Mouse (Mus musculus) T-helper 17 cell (primary cell): ENCODE measurements around the gene Pitpnm1.
"Not testable (repeated sequence)": the region's sequence is repeated elsewhere in the genome, so short reads cannot be mapped to it uniquely, and the experiment has no call there.

Source experiments
- in situ Hi-C, 2 experiments: fragments of 300-600 bp; cut with MboI, MseI; formaldehyde crosslinking; loops; 1 replicate in 1 of 2; 2 replicates in 1 of 2; pipeline ENCODE4 v1.15.1; 2025; ENCODE audit warnings: high pct_unique_total_duplicates in 2 of 2

Gene Pitpnm1

DNA sequence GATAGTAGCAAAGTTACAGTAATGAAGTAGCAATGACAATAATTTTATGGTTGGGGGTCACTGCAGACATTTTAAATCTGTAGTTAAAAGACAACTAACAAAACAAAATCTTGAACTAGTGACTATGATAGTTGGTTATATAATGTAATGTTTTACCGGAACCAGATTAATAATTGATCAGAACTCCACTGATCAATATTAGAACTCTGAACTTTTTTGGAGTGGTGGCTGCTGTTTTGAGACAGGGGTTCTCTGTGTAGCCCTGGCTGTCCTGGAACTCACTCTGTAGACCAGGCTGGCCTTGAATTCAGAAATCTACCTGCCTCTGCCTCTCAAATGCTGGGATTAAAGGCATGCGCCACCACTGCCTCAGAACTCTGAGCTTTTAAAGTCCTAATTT, 31.6 kb upstream of the Pitpnm1 start:
- in situ Hi-C loops = not testable (repeated sequence)

- in situ Hi-C loops = no loop called here
Observed at GRCm38 (mm10) chr19:4068717-4069410, 30.9 kb upstream of the Pitpnm1 start.

GRCm38 (mm10) chr19:4070311-4070710, 29.5 kb upstream of the Pitpnm1 start:
- in situ Hi-C loops = no loop called here

DNA sequence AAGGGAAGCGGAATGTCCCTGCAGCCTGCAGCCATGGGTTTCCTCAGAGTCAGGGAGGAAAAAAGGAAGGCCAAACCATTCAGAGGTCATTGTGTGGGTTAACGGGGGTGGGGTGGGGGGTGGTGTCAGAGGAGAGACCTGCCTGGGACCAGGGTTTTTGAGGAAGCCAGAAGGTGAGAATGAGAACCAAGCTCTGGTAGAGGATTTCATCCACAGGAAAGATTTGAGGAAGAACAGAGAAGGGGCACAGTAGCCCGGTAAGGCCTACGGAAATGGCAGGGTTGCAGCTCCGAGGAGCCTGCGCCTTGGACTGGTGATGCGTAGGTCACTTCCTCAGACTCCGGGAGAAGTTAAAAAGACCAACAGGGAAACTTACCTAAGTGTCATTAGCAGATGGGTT, 29.0 kb upstream of the Pitpnm1 start:
- in situ Hi-C loops = no loop called here

- in situ Hi-C loops = no loop called here
Observed at GRCm38 (mm10) chr19:4071406-4071805, 28.4 kb upstream of the Pitpnm1 start.

GRCm38 (mm10) chr19:4072706-4073424, 26.9 kb upstream of the Pitpnm1 start:
- in situ Hi-C loops = no loop called here

- in situ Hi-C loops = no loop called here
Observed at GRCm38 (mm10) chr19:4075531-4075930, 24.3 kb upstream of the Pitpnm1 start.

- in situ Hi-C loops = no loop called here
Observed at GRCm38 (mm10) chr19:4079594-4079993, 20.2 kb upstream of the Pitpnm1 start.

- in situ Hi-C loops = no loop called here
Observed at GRCm38 (mm10) chr19:4080511-4081009, 19.2 kb upstream of the Pitpnm1 start.

DNA sequence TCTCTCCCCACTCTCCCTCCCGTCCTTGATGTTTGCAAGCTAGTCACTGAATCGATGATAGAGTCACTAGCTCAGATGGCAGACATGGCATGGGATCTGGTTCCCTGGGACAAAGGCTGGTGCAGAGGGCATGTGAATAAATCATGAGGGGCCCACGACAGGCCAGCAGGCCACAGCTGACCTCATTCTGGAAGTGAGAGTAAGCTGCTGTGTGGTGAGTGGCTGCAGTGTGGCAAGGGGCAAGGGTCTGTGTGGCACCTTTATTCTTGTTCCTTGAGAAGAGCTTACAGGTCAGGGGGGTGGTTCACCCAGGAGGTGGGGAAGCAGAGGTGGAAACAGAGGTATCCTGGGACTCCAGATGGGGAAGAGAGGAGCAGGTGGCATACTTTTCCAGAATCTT, 18.4 kb upstream of the Pitpnm1 start, which contains the start of gene Cabp2:
TSS of gene Cabp2 (plus strand) at position 185 of the 400 bp plus-strand sequence.
- in situ Hi-C loops = no loop called here

GRCm38 (mm10) chr19:4082219-4082965, 17.4 kb upstream of the Pitpnm1 start:
- in situ Hi-C loops = no loop called here

DNA sequence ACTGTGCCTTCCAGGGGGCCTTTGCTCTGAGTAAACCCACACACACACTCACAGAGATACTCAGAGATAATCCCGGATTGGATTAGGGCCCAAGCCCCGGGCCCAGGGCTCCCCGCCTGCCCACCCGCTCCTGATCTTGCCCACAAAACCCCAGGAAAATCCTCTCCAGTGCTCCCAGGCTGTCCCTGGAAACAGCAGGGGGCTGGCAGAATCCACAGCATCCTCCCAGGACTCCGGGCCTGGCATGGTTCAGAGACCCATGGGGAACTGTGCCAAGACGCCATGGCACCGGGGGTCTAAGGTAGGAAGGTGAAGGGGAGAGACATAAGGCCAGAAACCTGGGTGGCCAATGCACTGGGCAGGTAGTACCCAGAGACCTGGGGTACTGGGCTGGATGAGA, 16.5 kb upstream of the Pitpnm1 start:
- in situ Hi-C loops = no loop called here

DNA sequence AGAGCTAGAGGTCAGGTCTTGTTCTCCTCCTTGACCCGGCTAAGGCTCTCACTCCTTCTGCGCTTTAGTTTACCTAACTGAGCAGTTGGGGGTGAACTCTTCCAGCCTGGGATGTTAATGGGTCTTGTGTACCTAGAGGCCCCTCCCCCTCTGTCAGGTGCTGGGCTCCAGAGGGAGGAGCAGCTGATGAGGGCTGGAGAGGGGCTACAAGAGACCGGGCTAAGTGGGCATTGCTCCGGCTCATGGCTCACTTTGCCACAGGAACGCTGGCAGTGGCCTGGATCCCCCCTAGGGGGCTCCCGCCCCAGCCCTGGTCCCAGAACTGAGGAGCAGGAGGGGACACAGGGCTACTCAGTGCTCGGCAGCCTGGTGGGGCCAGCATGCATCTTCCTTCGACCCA, 16.0 kb upstream of the Pitpnm1 start:
- in situ Hi-C loops = no loop called here

DNA sequence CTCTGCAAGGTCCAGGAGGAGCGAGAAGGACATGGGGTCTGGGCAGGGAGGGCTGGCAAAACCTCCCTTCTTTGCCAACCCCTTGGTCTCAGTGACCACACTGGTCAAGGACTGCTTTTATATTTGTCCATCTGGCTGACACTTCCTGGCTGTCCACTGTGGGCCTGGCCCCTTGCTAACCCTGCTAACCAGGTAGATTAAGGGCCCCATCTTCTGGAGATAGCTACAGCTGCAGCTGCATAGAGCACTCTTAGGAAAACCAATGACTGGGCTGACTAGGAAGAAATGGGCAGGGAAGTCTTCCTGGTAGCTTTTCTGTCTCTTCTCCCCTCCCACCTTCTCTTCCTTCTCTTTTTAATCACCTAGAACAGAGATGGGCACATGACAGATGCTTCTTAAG, 14.8 kb upstream of the Pitpnm1 start:
- in situ Hi-C loops = no loop called here

GRCm38 (mm10) chr19:4086156-4086555, 13.6 kb upstream of the Pitpnm1 start:
- in situ Hi-C loops = no loop called here

- in situ Hi-C loops = no loop called here
Observed at GRCm38 (mm10) chr19:4087090-4087489, 12.7 kb upstream of the Pitpnm1 start.

GRCm38 (mm10) chr19:4088146-4088545, 11.7 kb upstream of the Pitpnm1 start:
- in situ Hi-C loops = no loop called here

DNA sequence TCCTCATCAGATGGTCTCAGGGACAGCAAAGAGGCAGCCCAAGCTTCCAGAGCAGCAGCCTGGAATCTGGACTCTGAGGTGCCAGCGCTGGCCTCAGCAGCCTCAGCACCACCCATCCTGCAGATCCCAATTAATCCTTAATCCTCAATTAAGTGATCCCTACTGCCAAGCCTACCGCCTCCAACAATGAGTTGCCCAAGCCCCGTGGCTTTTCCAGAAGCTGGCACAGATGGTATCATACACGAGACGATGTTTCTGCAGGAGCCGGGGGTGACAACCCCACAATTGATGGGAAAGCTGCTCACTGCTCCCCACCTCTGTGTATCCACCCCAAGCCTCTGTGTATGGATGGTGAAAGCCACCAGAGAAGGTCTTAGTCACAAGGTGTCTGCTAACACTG, 10.7 kb upstream of the Pitpnm1 start:
- in situ Hi-C loops = no loop called here

- in situ Hi-C loops = no loop called here
Observed at GRCm38 (mm10) chr19:4090446-4090845, 9.4 kb upstream of the Pitpnm1 start.

- in situ Hi-C loops = no loop called here
Observed at GRCm38 (mm10) chr19:4091383-4091782, 8.4 kb upstream of the Pitpnm1 start.

GRCm38 (mm10) chr19:4092750-4093149, 7.0 kb upstream of the Pitpnm1 start:
- in situ Hi-C loops = no loop called here

GRCm38 (mm10) chr19:4093772-4094171, 6.0 kb upstream of the Pitpnm1 start:
- in situ Hi-C loops = no loop called here
